24 mouse cellular contexts compared by ENCODE assay signal in genomic region chr10:43488258-43488657, GRCm38 (mm10). TPM values are rescaled to one million over a fixed set of nuclear protein-coding genes. Genes with fewer than 3 reads are reported as not detected.
DNase-seq lines count a peak whose midpoint lies in the region; ATAC-seq and TF ChIP-seq lines count a peak whose summit lies in the region.
"Had no signal": no experiment of that assay in that cellular context is flagged by ENCODE, and none has a peak within 500 bp of the region (broad histone marks: within the 10 kb centered on the region; RNA-seq: fewer than 3 reads in every experiment).

No protein-coding gene starts in this region.

- no peaks in the 10 kb centered on the region for H3K27me3 ChIP-seq in ES-Bruce4 (ENCODE audit: control insufficient read depth, insufficient read depth, low read length, poor library complexity, severe bottlenecking)
- no peaks in the 10 kb centered on the region for H3K27me3 ChIP-seq in intestine, embryonic 16.5 days (replicated peaks; ENCODE audit: control insufficient read depth, insufficient read depth, low read length)
- H3K27me3 ChIP-seq: embryonic facial prominence, embryonic 12.5 days; embryonic facial prominence, embryonic 15.5 days; forebrain, embryonic 13.5 days; hindbrain, embryonic 13.5 days had no signal

- H3K36me3 ChIP-seq in ES-Bruce4 (ENCODE audit: control insufficient read depth, insufficient read depth, low read length, poor library complexity, severe bottlenecking) = no peaks in the 10 kb centered on the region
- H3K36me3 ChIP-seq in intestine, embryonic 16.5 days (ENCODE audit: control insufficient read depth, insufficient read depth, low read length) = no peaks in the 10 kb centered on the region
- H3K36me3 ChIP-seq: embryonic facial prominence, embryonic 12.5 days; embryonic facial prominence, embryonic 15.5 days; hindbrain, embryonic 13.5 days had no signal

- no peak overlapping the region for H3K4me3 ChIP-seq in gastrocnemius, adult 2 months
- H3K4me3 ChIP-seq in ES-Bruce4 (ENCODE audit: low read depth, low read length) = no peak overlapping the region
- no peak overlapping the region for H3K4me3 ChIP-seq in intestine, embryonic 16.5 days (ENCODE audit: low read length)
- H3K4me3 ChIP-seq: embryonic facial prominence, embryonic 12.5 days; embryonic facial prominence, embryonic 15.5 days; forebrain, embryonic 13.5 days; hindbrain, embryonic 13.5 days had no signal

- TF ChIP-seq EP300 in ES-Bruce4 (IDR thresholded peaks at IDR 0.05; ENCODE audit: insufficient read depth, low read depth, low read length) = no peak

- peak overlapping the region; percentile 48; the same call in 1 of the 2 replicates for H3K27ac ChIP-seq in gastrocnemius, adult 2 months
- 0 out of 2 replicates have a peak overlapping the region, but pooled peaks have one; percentile 4 for H3K27ac ChIP-seq in ES-Bruce4 (ENCODE audit: insufficient read depth, low read length)
- H3K27ac ChIP-seq in intestine, embryonic 16.5 days (ENCODE audit: low read length) = peak overlapping the region; percentile 61
- H3K27ac ChIP-seq: embryonic facial prominence, embryonic 12.5 days; embryonic facial prominence, embryonic 15.5 days; forebrain, embryonic 13.5 days; hindbrain, embryonic 13.5 days had no signal

- DNase-seq in gastrocnemius, adult 2 months = no peak
- DNase-seq in gastrocnemius, adult 8-10 months (ENCODE audit: low spot score in 2 of 2) = no peak
- peak; percentile 52 for DNase-seq in fat pad, adult 2 months (ENCODE audit: extremely low read depth, low read depth, low spot score)
- no peak for DNase-seq in right cerebral cortex, adult 18-20 months
- no peak for DNase-seq in layer of hippocampus, postnatal 36 days
- DNase-seq in gastrocnemius, postnatal 14 days = no peak
- DNase-seq: adrenal gland, adult 8-10 months; adrenal gland, postnatal 25 days; cerebellum, adult 11 months; cerebellum, adult 2 months; cerebellum, adult 9-11 months; cerebellum, postnatal 25 days; gastrocnemius, postnatal 36 days; kidney, adult 11 months had no signal

- no peaks in the 10 kb centered on the region for H3K9me3 ChIP-seq in ES-Bruce4 (replicated peaks; ENCODE audit: control insufficient read depth, insufficient read depth, low read length, poor library complexity, severe bottlenecking)
- no peaks in the 10 kb centered on the region for H3K9me3 ChIP-seq in intestine, embryonic 16.5 days (ENCODE audit: control insufficient read depth, low read length)
- H3K9me3 ChIP-seq: embryonic facial prominence, embryonic 12.5 days; embryonic facial prominence, embryonic 15.5 days; forebrain, embryonic 13.5 days; G1E; hindbrain, embryonic 13.5 days had no signal

- intact Hi-C loops in gastrocnemius, adult 2 months (cut with DNase I) = no loop called here
- intact Hi-C loops in gastrocnemius, postnatal 14 days (cut with DNase I; ENCODE audit: low total_unique reads) = no loop called here

- peaks cover 7% of the 10 kb centered on the region for H3K4me1 ChIP-seq in ES-Bruce4 (ENCODE audit: control insufficient read depth, insufficient read depth, low read length)
- peaks cover 30% of the 10 kb centered on the region for H3K4me1 ChIP-seq in intestine, embryonic 16.5 days (ENCODE audit: control insufficient read depth, insufficient read depth, low read length)

- H3K4me2 ChIP-seq in intestine, embryonic 16.5 days (ENCODE audit: low read depth, low read length) = no peak overlapping the region
- H3K4me2 ChIP-seq: embryonic facial prominence, embryonic 12.5 days; embryonic facial prominence, embryonic 15.5 days; forebrain, embryonic 13.5 days; heart, embryonic 11.5 days; hindbrain, embryonic 13.5 days had no signal

- H3K9ac ChIP-seq in ES-Bruce4 (ENCODE audit: low read depth, poor library complexity, severe bottlenecking) = no peak overlapping the region
- no peak overlapping the region for H3K9ac ChIP-seq in intestine, embryonic 16.5 days (ENCODE audit: low read depth, low read length)
- H3K9ac ChIP-seq: embryonic facial prominence, embryonic 12.5 days; embryonic facial prominence, embryonic 15.5 days; forebrain, embryonic 13.5 days; hindbrain, embryonic 13.5 days had no signal

- no peak for TF ChIP-seq CTCF in gastrocnemius, adult 2 months (IDR thresholded peaks at IDR 0.05)
- TF ChIP-seq CTCF in ES-Bruce4 (IDR thresholded peaks at IDR 0.05; ENCODE audit: low read depth, low read length) = no peak

- 63% methylated on average over 4 of the region's 4 CpGs for WGBS in intestine, embryonic 16.5 days

- no peak for ATAC-seq in intestine, embryonic 16.5 days
- ATAC-seq: forebrain, embryonic 13.5 days; forebrain, embryonic 16.5 days; hindbrain, embryonic 16.5 days had no signal

- TF ChIP-seq POLR2A in ES-Bruce4 (IDR thresholded peaks at IDR 0.05; ENCODE audit: insufficient read depth, low read length) = no peak

RNA-seq across cellular contexts. Expression of gene Bend3, which starts 9.6 kb away (rescaled TPM):
- 1 to 10 TPM; 4.4 to 4.9 TPM for total RNA-seq in gastrocnemius, adult 2 months (2021)
- total RNA-seq in gastrocnemius, adult 8-10 months (2022) = 1 to 10 TPM; 4.2 to 5.6 (median 4.9) TPM
- polyA plus RNA-seq in ES-Bruce4 (2011; ENCODE audit: insufficient read depth, insufficient read length, low read depth, missing spikeins) = 18.2 and 18.9 TPM in 2 replicates
- polyA plus RNA-seq in intestine, embryonic 16.5 days (2015; fragmentation: Nextera tagmentation; extraction: Ambion mirVana) = 2.1 and 2.2 TPM in 2 replicates
- total RNA-seq in layer of hippocampus, postnatal 36 days (2021) = 1 to 10 TPM; 5.1 to 5.4 TPM
- 1 to 10 TPM; 3.7 to 4.8 TPM for total RNA-seq in gastrocnemius, postnatal 14 days (2021)

RNA-seq across cellular contexts. Expression of gene Gm9803, which starts 35.6 kb away (rescaled TPM):
- total RNA-seq in gastrocnemius, adult 2 months (2021) = 10 to 100 TPM; 15.5 to 18.9 TPM
- total RNA-seq in gastrocnemius, adult 8-10 months (2022) = 10 to 100 TPM in 1 of 4 experiments, 1 to 10 TPM in 1, not detected in 2; 9.8 to 13.6 TPM
- polyA plus RNA-seq in ES-Bruce4 (2011; ENCODE audit: insufficient read depth, insufficient read length, low read depth, missing spikeins) = 28.5 and 40.0 TPM in 2 replicates
- 3.8 and 12.6 TPM in 2 replicates for polyA plus RNA-seq in intestine, embryonic 16.5 days (2015; fragmentation: Nextera tagmentation; extraction: Ambion mirVana)
- total RNA-seq in layer of hippocampus, postnatal 36 days (2021) = 1 to 10 TPM; 3.2 to 7.6 TPM
- total RNA-seq in gastrocnemius, postnatal 14 days (2021) = 1 to 10 TPM; 6.8 to 8.8 TPM

RNA-seq across cellular contexts. Expression of gene 1700021F05Rik, which starts 52.5 kb away (rescaled TPM):
- 100 to 1,000 TPM in 1 of 2 experiments, 10 to 100 TPM in 1; 83.3 to 126 TPM for total RNA-seq in gastrocnemius, adult 2 months (2021)
- total RNA-seq in gastrocnemius, adult 8-10 months (2022) = 10 to 100 TPM; 79.7 to 88.8 (median 82.2) TPM
- 70.7 and 72.0 TPM in 2 replicates for polyA plus RNA-seq in ES-Bruce4 (2011; ENCODE audit: insufficient read depth, insufficient read length, low read depth, missing spikeins)
- 69.6 and 78.8 TPM in 2 replicates for polyA plus RNA-seq in intestine, embryonic 16.5 days (2015; fragmentation: Nextera tagmentation; extraction: Ambion mirVana)
- total RNA-seq in layer of hippocampus, postnatal 36 days (2021) = 10 to 100 TPM; 42.3 to 43.8 TPM
- total RNA-seq in gastrocnemius, postnatal 14 days (2021) = 100 to 1,000 TPM in 1 of 2 experiments, 10 to 100 TPM in 1; 97.7 to 103 TPM

Comparison
In these comparisons a context has a peak if more than half of its experiments do, and no peak if none do; other contexts are left out.
1. H3K27ac ChIP-seq: peak in every context shown above with its lines; median percentile 61 in intestine, embryonic 16.5 days; 48 in gastrocnemius, adult 2 months; 4 in ES-Bruce4.